Mouse (Mus musculus): Measurements from ENCODE around the gene Itga1.
A peak's percentile ranks its signal among the peaks of the same experiment; 100 is the strongest.

Itga1 gene

GRCm38 (mm10) chr13:115006213-115006835 lies 95.4 kb downstream of the Itga1 start:
- Histone ChIP-seq H3K27me3 (ENCODE audit: control insufficient read depth, insufficient read depth, low read length, poor library complexity, severe bottlenecking) (no peaks in the 10 kb centered on the region), H3K36me3 (ENCODE audit: control insufficient read depth, insufficient read depth, low read length, poor library complexity, severe bottlenecking) (no peaks in the 10 kb centered on the region)
- no peak for DNase-seq (ENCODE audit: low read depth, low spot score)

- H3K27me3 ChIP-seq (ENCODE audit: control insufficient read depth, insufficient read depth, low read length, poor library complexity, severe bottlenecking) = no peaks in the 10 kb centered on the region
- no peak for DNase-seq (ENCODE audit: low read depth, low spot score)
- H3K36me3 ChIP-seq (ENCODE audit: control insufficient read depth, insufficient read depth, low read length, poor library complexity, severe bottlenecking) = no peaks in the 10 kb centered on the region
Observed at GRCm38 (mm10) chr13:115005342-115005741, 96.4 kb downstream of the Itga1 start.

- no peak for DNase-seq (ENCODE audit: low read depth, low spot score)
- no peaks in the 10 kb centered on the region for H3K27me3 ChIP-seq (ENCODE audit: control insufficient read depth, insufficient read depth, low read length, poor library complexity, severe bottlenecking)
- no peaks in the 10 kb centered on the region for H3K36me3 ChIP-seq (ENCODE audit: control insufficient read depth, insufficient read depth, low read length, poor library complexity, severe bottlenecking)
Observed at GRCm38 (mm10) chr13:115003444-115004053, 98.2 kb downstream of the Itga1 start.

GRCm38 (mm10) chr13:115002837-115003236 lies 98.9 kb downstream of the Itga1 start:
- Histone ChIP-seq H3K27me3 (ENCODE audit: control insufficient read depth, insufficient read depth, low read length, poor library complexity, severe bottlenecking) (no peaks in the 10 kb centered on the region), H3K36me3 (ENCODE audit: control insufficient read depth, insufficient read depth, low read length, poor library complexity, severe bottlenecking) (no peaks in the 10 kb centered on the region)
- DNase-seq (ENCODE audit: low read depth, low spot score) = no peak

- no peaks in the 10 kb centered on the region for H3K27me3 ChIP-seq (ENCODE audit: control insufficient read depth, insufficient read depth, low read length, poor library complexity, severe bottlenecking)
- DNase-seq (ENCODE audit: low read depth, low spot score) = no peak
- H3K36me3 ChIP-seq (ENCODE audit: control insufficient read depth, insufficient read depth, low read length, poor library complexity, severe bottlenecking) = no peaks in the 10 kb centered on the region
Observed at GRCm38 (mm10) chr13:115002155-115002554, 99.6 kb downstream of the Itga1 start.

GRCm38 (mm10) chr13:114999582-114999981 lies 102.2 kb downstream of the Itga1 start:
- Histone ChIP-seq H3K36me3 (ENCODE audit: control insufficient read depth, insufficient read depth, low read length, poor library complexity, severe bottlenecking) (no peaks in the 10 kb centered on the region), H3K27me3 (ENCODE audit: control insufficient read depth, insufficient read depth, low read length, poor library complexity, severe bottlenecking) (no peaks in the 10 kb centered on the region)
- peak; percentile 71 for DNase-seq (ENCODE audit: low read depth, low spot score)

- Histone ChIP-seq H3K27me3 (ENCODE audit: control insufficient read depth, insufficient read depth, low read length, poor library complexity, severe bottlenecking) (no peaks in the 10 kb centered on the region), H3K36me3 (ENCODE audit: control insufficient read depth, insufficient read depth, low read length, poor library complexity, severe bottlenecking) (no peaks in the 10 kb centered on the region)
- peak; percentile 59 for DNase-seq (ENCODE audit: low read depth, low spot score)
Observed at GRCm38 (mm10) chr13:114998100-114998499, 103.7 kb downstream of the Itga1 start.

GRCm38 (mm10) chr13:114992260-114993014 lies 109.3 kb downstream of the Itga1 start:
- no peaks in the 10 kb centered on the region for H3K36me3 ChIP-seq (ENCODE audit: control insufficient read depth, insufficient read depth, low read length, poor library complexity, severe bottlenecking)
- no peak for DNase-seq (ENCODE audit: low read depth, low spot score)
- no peaks in the 10 kb centered on the region for H3K27me3 ChIP-seq (ENCODE audit: control insufficient read depth, insufficient read depth, low read length, poor library complexity, severe bottlenecking)

GRCm38 (mm10) chr13:114987668-114988067 lies 114.1 kb downstream of the Itga1 start:
- DNase-seq (ENCODE audit: low read depth, low spot score) = no peak
- H3K27me3 ChIP-seq (ENCODE audit: control insufficient read depth, insufficient read depth, low read length, poor library complexity, severe bottlenecking) = no peaks in the 10 kb centered on the region
- H3K36me3 ChIP-seq (ENCODE audit: control insufficient read depth, insufficient read depth, low read length, poor library complexity, severe bottlenecking) = no peaks in the 10 kb centered on the region

- DNase-seq (ENCODE audit: low read depth, low spot score) = peak; percentile 39
- no peaks in the 10 kb centered on the region for H3K36me3 ChIP-seq (ENCODE audit: control insufficient read depth, insufficient read depth, low read length, poor library complexity, severe bottlenecking)
- no peaks in the 10 kb centered on the region for H3K27me3 ChIP-seq (ENCODE audit: control insufficient read depth, insufficient read depth, low read length, poor library complexity, severe bottlenecking)
Observed at GRCm38 (mm10) chr13:114987161-114987560, 114.6 kb downstream of the Itga1 start.

GRCm38 (mm10) chr13:114984658-114985057 lies 117.1 kb downstream of the Itga1 start:
- Histone ChIP-seq H3K27me3 (ENCODE audit: control insufficient read depth, insufficient read depth, low read length, poor library complexity, severe bottlenecking) (no peaks in the 10 kb centered on the region), H3K36me3 (ENCODE audit: control insufficient read depth, insufficient read depth, low read length, poor library complexity, severe bottlenecking) (no peaks in the 10 kb centered on the region)
- no peak for DNase-seq (ENCODE audit: low read depth, low spot score)

- no peak for DNase-seq (ENCODE audit: low read depth, low spot score)
- Histone ChIP-seq H3K27me3 (ENCODE audit: control insufficient read depth, insufficient read depth, low read length, poor library complexity, severe bottlenecking) (no peaks in the 10 kb centered on the region), H3K36me3 (ENCODE audit: control insufficient read depth, insufficient read depth, low read length, poor library complexity, severe bottlenecking) (no peaks in the 10 kb centered on the region)
Observed at GRCm38 (mm10) chr13:114983116-114983515, 118.6 kb downstream of the Itga1 start.

GRCm38 (mm10) chr13:114980831-114981419 lies 120.8 kb downstream of the Itga1 start:
- Histone ChIP-seq H3K27me3 (ENCODE audit: control insufficient read depth, insufficient read depth, low read length, poor library complexity, severe bottlenecking) (no peaks in the 10 kb centered on the region), H3K36me3 (ENCODE audit: control insufficient read depth, insufficient read depth, low read length, poor library complexity, severe bottlenecking) (no peaks in the 10 kb centered on the region)
- peak; percentile 61 for DNase-seq (ENCODE audit: low read depth, low spot score)

GRCm38 (mm10) chr13:114974484-114975042 lies 127.2 kb downstream of the Itga1 start:
- Histone ChIP-seq H3K36me3 (ENCODE audit: control insufficient read depth, insufficient read depth, low read length, poor library complexity, severe bottlenecking) (no peaks in the 10 kb centered on the region), H3K27me3 (ENCODE audit: control insufficient read depth, insufficient read depth, low read length, poor library complexity, severe bottlenecking) (no peaks in the 10 kb centered on the region)
- no peak for DNase-seq (ENCODE audit: low read depth, low spot score)

- DNase-seq (ENCODE audit: low read depth, low spot score) = no peak
- H3K36me3 ChIP-seq (ENCODE audit: control insufficient read depth, insufficient read depth, low read length, poor library complexity, severe bottlenecking) = no peaks in the 10 kb centered on the region
- H3K27me3 ChIP-seq (ENCODE audit: control insufficient read depth, insufficient read depth, low read length, poor library complexity, severe bottlenecking) = no peaks in the 10 kb centered on the region
Observed at GRCm38 (mm10) chr13:114971905-114972304, 129.9 kb downstream of the Itga1 start.

All from splenic B cell, adult 2 months (primary cell).